Mouse (Mus musculus) E14TG2a.4 (cell line): ENCODE data around the gene Muc1.

Experiments
- CTCF ChIP-seq: conservative IDR thresholded peaks from 2 replicates; pipeline ENCODE4 v1.5.1; 2014; ENCODE audit warnings: low read length
- POU5F1 ChIP-seq: IDR thresholded peaks from 2 replicates; pipeline ENCODE4 v1.6.1; 2014; ENCODE audit warnings: low read length, borderline replicate concordance

GRCm38 (mm10) chr3:89213803-89214530 lies 14.9 kb upstream of the Muc1 start:
- TF ChIP-seq CTCF (no peak), POU5F1 (no peak)
